Mouse (Mus musculus) cerebellum, adult 18-20 months (tissue): Measurements from ENCODE around the gene Hid1.

Source experiments
- DNase-seq, 2 experiments: peaks; one replicate each; pipeline ENCODE4 v3.0.0; 2021

The Hid1 gene

GRCm38 (mm10) chr11:115336115-115336514 lies 31.4 kb downstream of the Hid1 start:
- DNase-seq, result no peak

GRCm38 (mm10) chr11:115335223-115335622 lies 32.3 kb downstream of the Hid1 start:
- no peak for DNase-seq

GRCm38 (mm10) chr11:115334531-115334930 lies 33.0 kb downstream of the Hid1 start, which contains the start of gene Otop3:
TSS of gene Otop3 (plus strand) at chr11:115334731.
- DNase-seq, result no peak

GRCm38 (mm10) chr11:115329339-115329738 lies 38.2 kb downstream of the Hid1 start:
- no peak for DNase-seq

- DNase-seq, result no peak
These were observed 40.8 kb downstream of the Hid1 start for GRCm38 (mm10) chr11:115326730-115327129.

GRCm38 (mm10) chr11:115323354-115323753 lies 44.2 kb downstream of the Hid1 start:
- no peak for DNase-seq

- DNase-seq, result peak; percentile 63 to 74
These were observed 45.5 kb downstream of the Hid1 start, which contains the start of gene Ush1g for GRCm38 (mm10) chr11:115321906-115322693. TSS of gene Ush1g (minus strand) at chr11:115322041.

GRCm38 (mm10) chr11:115319704-115320383 lies 47.7 kb downstream of the Hid1 start:
- DNase-seq, result peak; percentile 57 to 59

- no peak for DNase-seq
These were observed 49.1 kb downstream of the Hid1 start for GRCm38 (mm10) chr11:115318245-115319027.

- DNase-seq, result no peak
These were observed 50.4 kb downstream of the Hid1 start for GRCm38 (mm10) chr11:115317204-115317603.

GRCm38 (mm10) chr11:115314249-115314648 lies 53.3 kb downstream of the Hid1 start:
- DNase-seq, result no peak

GRCm38 (mm10) chr11:115308781-115309180 lies 58.8 kb downstream of the Hid1 start:
- DNase-seq, result no peak

GRCm38 (mm10) chr11:115306863-115307262 lies 60.7 kb downstream of the Hid1 start, which contains the start of gene Otop2:
TSS of gene Otop2 (plus strand) at chr11:115307163.
- DNase-seq, result no peak

- DNase-seq, result no peak
These were observed 64.4 kb downstream of the Hid1 start for GRCm38 (mm10) chr11:115303167-115303566.

- no peak for DNase-seq
These were observed 66.2 kb downstream of the Hid1 start for GRCm38 (mm10) chr11:115301351-115301750.

- DNase-seq, result no peak
These were observed 66.8 kb downstream of the Hid1 start for GRCm38 (mm10) chr11:115300745-115301144.

- no peak for DNase-seq
These were observed 69.4 kb downstream of the Hid1 start for GRCm38 (mm10) chr11:115298160-115298559.
